Mouse (Mus musculus) heart, embryonic 10.5 days (tissue): ENCODE results near the gene Ocm. TPM values are rescaled to one million over a fixed set of nuclear protein-coding genes. Genes with fewer than 3 reads are reported as not detected.
A peak's percentile ranks its signal among the peaks of the same experiment; 100 is the strongest.
"Not testable (repeated sequence)": the region's sequence is repeated elsewhere in the genome, so short reads cannot be mapped to it uniquely, and the experiment has no call there.

Experiments used
- DNase-seq: peaks from one replicate; pipeline ENCODE4 v3.0.0-alpha.2; 2017; ENCODE audit warnings: low spot score
- H3K27ac ChIP-seq: fragments of 300-500 bp; sonication (generic); 2 replicates; pipeline ENCODE4 v1.5.1; 2016; ENCODE audit warnings: mild to moderate bottlenecking
- H3K27me3 ChIP-seq: fragments of 300-500 bp; sonication (generic); 2 replicates; pipeline ENCODE4 v1.6.1; 2016; ENCODE audit warnings: mild to moderate bottlenecking; ENCODE audit not compliant: poor library complexity, insufficient read depth, severe bottlenecking
- H3K36me3 ChIP-seq: fragments of 300-500 bp; sonication (generic); 2 replicates; pipeline ENCODE4 v1.6.1; 2016; ENCODE audit warnings: mild to moderate bottlenecking, moderate library complexity
- H3K4me1 ChIP-seq: fragments of 300-500 bp; sonication (generic); 2 replicates; pipeline ENCODE4 v1.6.1; 2016; ENCODE audit warnings: mild to moderate bottlenecking
- H3K4me3 ChIP-seq: fragments of 300-500 bp; sonication (generic); 2 replicates; pipeline ENCODE4 v1.5.1; 2016; ENCODE audit warnings: mild to moderate bottlenecking, moderate library complexity
- H3K9me3 ChIP-seq: fragments of 300-500 bp; sonication (generic); 2 replicates; pipeline ENCODE4 v1.6.1; 2016; ENCODE audit warnings: mild to moderate bottlenecking, moderate library complexity
- WGBS: fragments of 180-500 bp; shearing (Covaris S2); methylation state at CpG from one replicate; pipeline ENCODE4 v1.1.7; 2016; 5-methylcytosine and 5-hydroxymethylcytosine counted together
- polyA plus RNA-seq: library from polyadenylated mRNA; unstranded; fragments of >200 nt; fragmentation: Nextera tagmentation; extraction: Ambion mirVana; gene quantifications from 2 replicates; pipeline ENCODE4 v1.2.1, GENCODE M21; 2016

Ocm gene
- polyA plus RNA-seq, 1 experiment from 2014 or later = 0.21 TPM

DNA sequence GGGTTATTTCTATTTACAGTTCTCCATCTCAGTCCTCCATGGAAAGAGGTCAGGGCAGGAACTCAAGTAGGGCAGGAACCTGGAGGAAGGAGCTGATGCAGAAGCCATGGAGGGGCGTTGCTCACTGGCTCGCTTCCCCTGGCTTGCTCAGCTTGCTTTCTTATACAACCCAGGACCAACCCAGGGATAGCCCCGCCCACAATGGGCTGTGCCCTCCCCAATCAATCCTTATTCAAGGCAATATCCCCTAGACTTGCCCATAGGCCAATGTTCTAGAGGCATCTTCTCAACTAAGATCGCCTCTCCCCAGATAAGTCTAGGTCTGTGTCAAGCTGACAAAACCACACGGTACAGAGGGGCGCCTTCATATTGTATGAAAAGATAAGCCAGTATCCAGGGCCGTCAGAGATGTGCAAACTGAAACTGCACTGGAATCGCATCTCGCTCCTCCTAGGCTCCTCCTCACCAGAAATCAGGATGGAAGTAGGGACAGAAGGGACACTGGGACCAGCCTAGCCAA is 12.7 kb upstream of the Ocm start:
- no peaks in the 10 kb centered on the region for H3K36me3 ChIP-seq
- no peaks in the 10 kb centered on the region for H3K4me1 ChIP-seq
- 73% methylated on average over 9 of the region's 9 CpGs for WGBS
- no peak for DNase-seq
- H3K27ac ChIP-seq = no peak overlapping the region
- no peak overlapping the region for H3K4me3 ChIP-seq
- no peaks in the 10 kb centered on the region for H3K9me3 ChIP-seq
- no peaks in the 10 kb centered on the region for H3K27me3 ChIP-seq

DNA sequence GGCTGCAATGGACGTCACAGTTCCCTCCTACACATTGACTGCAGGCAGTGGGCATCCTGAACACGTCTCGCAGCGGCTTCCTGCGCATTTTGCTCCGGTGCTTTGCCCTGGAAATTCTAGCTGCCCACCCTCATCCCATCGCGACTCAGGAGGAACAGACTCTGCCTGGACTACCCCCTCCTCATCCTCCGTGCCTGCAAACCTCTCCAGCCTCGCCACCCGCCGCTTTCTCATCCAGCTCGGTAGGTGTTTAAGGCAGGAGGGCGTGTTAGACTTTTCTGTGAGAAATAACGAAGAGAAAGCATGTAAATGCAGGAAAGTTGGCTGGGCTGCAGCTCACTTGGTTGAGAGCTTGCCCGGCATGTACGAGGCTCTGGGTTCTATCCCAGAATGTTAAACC is 10.5 kb upstream of the Ocm start:
- 52% methylated on average over 17 of the region's 17 CpGs for WGBS
- Histone ChIP-seq H3K36me3 (no peaks in the 10 kb centered on the region), H3K27ac (no peak overlapping the region), H3K9me3 (no peaks in the 10 kb centered on the region), H3K4me1 (no peaks in the 10 kb centered on the region), H3K4me3 (no peak overlapping the region), H3K27me3 (no peaks in the 10 kb centered on the region)
- DNase-seq = no peak

GRCm38 (mm10) chr5:144034567-144034966 is 8.1 kb upstream of the Ocm start:
- Histone ChIP-seq H3K9me3 (no peaks in the 10 kb centered on the region), H3K27ac (no peak overlapping the region), H3K36me3 (no peaks in the 10 kb centered on the region), H3K4me1 (no peaks in the 10 kb centered on the region), H3K4me3 (no peak overlapping the region), H3K27me3 (no peaks in the 10 kb centered on the region)
- no peak for DNase-seq
- WGBS = 52% methylated on average over 7 of the region's 7 CpGs

DNA sequence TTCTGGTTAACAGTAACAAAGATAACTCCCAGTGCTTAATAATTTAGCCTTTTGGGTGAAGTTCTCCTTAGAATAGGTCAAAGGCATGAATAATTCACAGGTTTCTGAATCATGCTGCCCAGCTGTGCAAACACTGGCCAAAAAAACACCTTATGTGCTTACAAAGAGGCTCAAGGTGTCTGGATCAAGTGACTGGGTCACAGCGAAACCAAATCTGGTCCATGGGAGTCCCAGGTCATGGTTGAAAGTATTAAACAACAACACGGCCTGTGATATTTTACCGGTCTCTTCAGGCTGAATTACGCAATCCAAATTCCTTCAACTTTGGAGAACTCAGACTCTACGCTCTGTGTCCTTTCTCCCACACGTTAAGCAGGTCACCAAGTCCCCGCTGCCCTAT is 6.0 kb upstream of the Ocm start:
- Histone ChIP-seq H3K27ac (no peak overlapping the region), H3K4me3 (no peak overlapping the region), H3K27me3 (no peaks in the 10 kb centered on the region), H3K36me3 (no peaks in the 10 kb centered on the region), H3K9me3 (no peaks in the 10 kb centered on the region), H3K4me1 (no peaks in the 10 kb centered on the region)
- 89% methylated on average over 7 of the region's 7 CpGs for WGBS
- DNase-seq = no peak

DNA sequence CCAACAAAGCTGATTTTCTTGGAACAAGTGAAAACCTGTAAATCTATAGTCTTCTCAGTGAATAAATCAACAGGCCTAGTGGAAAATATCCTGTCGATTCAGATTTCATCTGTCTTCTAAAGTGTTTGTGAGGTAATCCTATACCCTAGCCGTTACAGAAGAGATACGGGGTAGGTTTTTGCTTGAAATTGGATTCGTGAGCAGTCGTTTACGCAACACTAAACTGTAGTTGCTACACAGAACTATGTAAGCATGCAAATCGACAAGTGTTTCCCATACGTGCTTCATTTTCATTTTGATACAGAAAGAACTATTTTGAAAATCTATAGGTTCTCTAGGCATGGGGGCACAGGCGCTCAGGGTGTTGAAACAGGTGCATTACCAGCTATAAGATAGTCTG is 10.6 kb downstream of the Ocm start:
- no peaks in the 10 kb centered on the region for H3K27me3 ChIP-seq
- peaks cover 15% of the 10 kb centered on the region for H3K36me3 ChIP-seq
- DNase-seq = no peak
- H3K4me1 ChIP-seq = peaks cover 4% of the 10 kb centered on the region; the same call in 1 of the 2 replicates
- no peaks in the 10 kb centered on the region for H3K9me3 ChIP-seq
- 88% methylated on average over 9 of the region's 9 CpGs for WGBS
- H3K4me3 ChIP-seq = no peak overlapping the region
- H3K27ac ChIP-seq = no peak overlapping the region

- no peak for DNase-seq
- Histone ChIP-seq H3K27ac (peak overlapping the region; percentile 94; the same call in 1 of the 2 replicates), H3K27me3 (no peaks in the 10 kb centered on the region), H3K9me3 (no peaks in the 10 kb centered on the region), H3K4me1 (peaks cover 4% of the 10 kb centered on the region; the same call in 1 of the 2 replicates), H3K4me3 (peak overlapping the region; percentile 91), H3K36me3 (peaks cover 21% of the 10 kb centered on the region)
- 73% methylated on average over 3 of the region's 3 CpGs for WGBS
Measured at GRCm38 (mm10) chr5:144015312-144015650, 11.2 kb downstream of the Ocm start.

- H3K9me3 ChIP-seq = no peaks in the 10 kb centered on the region
- peak within 1 kb of the TSS; percentile 91 for H3K4me3 ChIP-seq
- no peaks in the 10 kb centered on the region for H3K27me3 ChIP-seq
- peaks cover 24% of the 10 kb centered on the region for H3K36me3 ChIP-seq
- 2% methylated on average over 47 of the region's 47 CpGs for WGBS
- DNase-seq = peak; percentile 95
- peak within 1 kb of the TSS; percentile 94 for H3K27ac ChIP-seq
- peaks cover 4% of the 10 kb centered on the region; the same call in 1 of the 2 replicates for H3K4me1 ChIP-seq
Measured at GRCm38 (mm10) chr5:144014551-144015311, 11.7 kb downstream of the Ocm start, which contains the start of gene Ccz1. Gene Ccz1, minus strand, starts transcription at chr5:144014877.

- Histone ChIP-seq H3K4me3 (peak overlapping the region; percentile 91), H3K36me3 (peaks cover 36% of the 10 kb centered on the region)
- H3K9me3 ChIP-seq, H3K27ac ChIP-seq, DNase-seq, H3K27me3 ChIP-seq, H3K4me1 ChIP-seq: not testable (repeated sequence)
- WGBS = 66% methylated on average over 13 of the region's 13 CpGs
Measured at GRCm38 (mm10) chr5:144013366-144014134, 12.9 kb downstream of the Ocm start.

DNA sequence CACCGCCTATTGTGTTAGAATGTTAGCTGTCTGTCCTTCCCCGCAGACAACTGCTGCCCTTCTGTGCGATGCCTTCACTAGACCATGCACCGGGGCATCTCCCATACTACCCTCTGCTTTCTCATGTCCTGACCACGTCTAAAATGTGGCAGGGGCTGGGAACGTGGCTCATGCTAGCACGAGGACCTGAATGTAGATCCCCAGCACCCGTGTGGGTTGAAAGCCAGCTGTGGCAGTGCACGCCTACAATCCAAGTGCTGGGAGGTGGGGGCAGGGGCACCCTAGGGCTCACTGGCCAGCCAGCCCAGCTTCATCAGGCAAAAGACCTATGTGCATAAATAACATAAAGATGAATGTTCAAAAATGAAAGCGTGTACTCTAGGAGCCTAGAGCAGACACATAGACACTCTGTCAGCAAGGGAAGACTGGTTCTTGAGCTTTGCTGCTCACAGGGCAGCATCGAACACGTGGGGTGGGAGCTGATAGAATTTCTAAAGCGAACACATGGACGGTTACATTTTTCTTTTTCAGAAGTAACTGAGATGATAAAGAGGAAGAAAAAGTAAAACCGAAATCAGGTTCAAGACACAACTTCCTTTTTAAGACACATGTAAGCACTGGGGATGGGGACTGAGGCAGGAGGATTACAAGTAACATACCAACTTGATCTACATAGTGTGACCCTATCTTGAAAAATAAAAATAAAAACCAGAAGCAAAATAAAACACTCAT is 23.8 kb downstream of the Ocm start:
- Histone ChIP-seq H3K27me3 (no peaks in the 10 kb centered on the region), H3K36me3 (peaks cover 89% of the 10 kb centered on the region), H3K4me1 (no peaks in the 10 kb centered on the region), H3K4me3 (no peak overlapping the region), H3K9me3 (no peaks in the 10 kb centered on the region), H3K27ac (no peak overlapping the region)
- 92% methylated on average over 15 of the region's 15 CpGs for WGBS
- DNase-seq = no peak

GRCm38 (mm10) chr5:143999409-143999808 is 27.1 kb downstream of the Ocm start:
- Histone ChIP-seq H3K36me3 (peaks cover 93% of the 10 kb centered on the region), H3K9me3 (no peaks in the 10 kb centered on the region), H3K4me3 (no peak overlapping the region), H3K27ac (no peak overlapping the region), H3K4me1 (no peaks in the 10 kb centered on the region), H3K27me3 (no peaks in the 10 kb centered on the region)
- DNase-seq = no peak
- 78% methylated on average over 1 of the region's 1 CpGs for WGBS

GRCm38 (mm10) chr5:143994632-143995365 is 31.7 kb downstream of the Ocm start:
- 74% methylated on average over 11 of the region's 11 CpGs for WGBS
- no peaks in the 10 kb centered on the region for H3K9me3 ChIP-seq
- peaks cover 95% of the 10 kb centered on the region for H3K36me3 ChIP-seq
- 0 out of 2 replicates have a peak overlapping the region, but pooled peaks have one; percentile 62 for H3K27ac ChIP-seq
- H3K27me3 ChIP-seq = no peaks in the 10 kb centered on the region
- no peak for DNase-seq
- peaks cover 4% of the 10 kb centered on the region; the same call in 1 of the 2 replicates for H3K4me1 ChIP-seq
- no peak overlapping the region for H3K4me3 ChIP-seq

DNA sequence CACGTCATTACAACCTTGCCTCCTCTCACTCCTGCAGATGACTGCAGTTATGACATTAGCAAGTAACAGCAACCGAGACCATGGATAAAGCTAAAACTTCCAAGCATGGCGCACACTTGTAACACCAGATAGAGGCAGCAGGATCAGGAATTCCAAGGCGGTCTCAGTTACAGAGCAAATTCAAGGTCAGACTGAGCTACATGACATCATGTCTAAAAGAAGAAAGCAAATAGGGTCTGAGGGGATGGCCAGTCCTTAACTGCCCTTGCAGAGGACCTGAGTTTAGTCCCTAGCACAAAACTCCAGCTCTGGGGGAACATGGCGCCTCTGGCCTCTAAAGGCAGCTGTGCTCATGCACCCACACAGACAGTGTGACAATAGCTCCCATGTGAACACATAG is 32.6 kb downstream of the Ocm start:
- no peaks in the 10 kb centered on the region for H3K9me3 ChIP-seq
- peaks cover 4% of the 10 kb centered on the region; the same call in 1 of the 2 replicates for H3K4me1 ChIP-seq
- H3K27me3 ChIP-seq = no peaks in the 10 kb centered on the region
- peak overlapping the region; percentile 62; the same call in 1 of the 2 replicates for H3K27ac ChIP-seq
- no peak overlapping the region for H3K4me3 ChIP-seq
- H3K36me3 ChIP-seq = peaks cover 95% of the 10 kb centered on the region
- DNase-seq = no peak
- WGBS = 80% methylated on average over 5 of the region's 5 CpGs
